Mouse (Mus musculus) embryonic stem cell, embryonic (primary cell): ENCODE measurements at regions not wholly inside any gene's neighbourhood (a gene's known extent, or its start where the extent isn't known, plus 50 kb on each side); places are given as distances from the start of the nearest gene placed in this dataset.

Experiments
- CTCF ChIA-PET, 4 experiments: fragments of 300-600 bp in 2 of 4; fragments of 350-600 bp in 2 of 4; sonication (Branson Sonifier 250); formaldehyde crosslinking; loops; one replicate each; lab custom pipeline; 2022; ENCODE audit warnings: inconsistent platforms in 2 of 4; lab: Charles Lee
- POLR2A ChIA-PET, 4 experiments: fragments of 300-600 bp in 2 of 4; fragments of 350-600 bp in 2 of 4; sonication (Branson Sonifier 250); formaldehyde crosslinking; loops; one replicate each; lab custom pipeline; 2022; ENCODE audit warnings: antibody characterized with exemption in 4 of 4, inconsistent platforms in 1 of 4; lab: Charles Lee

DNA sequence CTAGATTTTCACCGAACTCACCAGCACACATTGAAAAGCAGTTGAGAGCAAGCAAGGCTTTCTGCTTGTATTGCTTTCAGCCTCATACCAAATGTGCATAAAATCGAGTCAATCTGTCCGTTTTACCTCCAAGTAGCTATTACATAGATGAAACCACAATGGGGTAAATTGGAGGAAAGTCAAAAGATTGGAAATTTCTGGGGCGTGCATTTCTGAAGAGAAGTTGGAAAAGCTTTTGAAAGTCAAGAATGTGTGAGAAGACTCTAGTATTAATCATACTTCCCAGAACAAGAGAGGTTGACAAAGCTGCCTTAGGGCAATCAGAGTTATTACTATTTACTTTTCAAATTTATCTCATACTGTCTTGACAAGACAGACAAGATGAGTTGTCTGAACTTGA, 501.2 kb downstream of the Adgrl2 start:
- ChIA-PET POLR2A (no interaction called here), CTCF (no interaction called here)

- ChIA-PET POLR2A (no interaction called here), CTCF (interaction anchor here in 1 of 4 experiments (0.6 kb wide), 1 partner anchor 154 kb away, joined by 3 read pairs; no protein-coding TSS in a partner anchor)
Observed at GRCm38 (mm10) chr3:148487949-148488348, 502.4 kb downstream of the Adgrl2 start.

GRCm38 (mm10) chr3:148475862-148476261, 514.5 kb downstream of the Adgrl2 start:
- ChIA-PET CTCF (no interaction called here), POLR2A (no interaction called here)

GRCm38 (mm10) chr3:148472943-148473444, 517.4 kb downstream of the Adgrl2 start:
- POLR2A ChIA-PET: interaction anchor here in 1 of 4 experiments (0.7 kb wide), 1 partner anchor 80 kb away, joined by 3 read pairs; no protein-coding TSS in a partner anchor
- CTCF ChIA-PET: no interaction called here

DNA sequence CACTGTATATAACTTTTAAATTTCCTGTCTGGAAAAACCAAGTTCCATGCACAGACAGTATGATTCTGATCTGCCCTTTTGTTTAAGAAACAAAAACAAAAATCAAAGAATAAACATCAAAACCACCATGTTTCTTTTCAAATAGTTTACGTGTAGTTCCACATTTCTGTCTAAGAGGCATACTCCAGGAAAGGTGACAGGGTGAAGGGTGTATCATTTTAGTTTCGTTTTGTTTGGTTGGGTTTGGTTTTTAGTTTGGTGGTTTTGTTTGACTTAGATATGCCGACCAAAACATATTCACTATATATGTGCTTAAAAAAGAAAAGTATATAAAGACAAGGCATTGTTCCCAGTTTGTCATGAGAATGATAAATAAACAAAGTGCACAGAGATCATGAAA, 524.9 kb downstream of the Adgrl2 start:
- ChIA-PET CTCF (no interaction called here), POLR2A (no interaction called here)

DNA sequence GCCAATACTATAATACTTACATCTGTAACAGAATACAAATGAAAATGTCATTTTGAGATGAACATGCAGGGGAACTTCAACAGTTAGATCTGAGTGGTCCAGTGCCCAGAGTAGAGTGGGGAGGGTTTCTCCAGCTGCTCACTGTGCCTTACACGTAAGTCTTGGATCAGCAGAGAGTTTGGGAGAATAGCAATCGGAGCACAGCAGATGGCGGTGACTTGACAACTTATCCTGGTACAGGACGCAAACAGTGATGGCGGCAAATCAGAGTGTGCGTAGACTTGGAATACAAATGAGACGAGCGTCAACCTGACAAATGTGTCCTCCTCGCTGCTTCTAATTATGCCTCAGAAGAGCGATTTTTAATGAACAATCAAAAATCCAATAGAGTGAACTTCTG, 527.6 kb downstream of the Adgrl2 start:
- POLR2A ChIA-PET: no interaction called here
- CTCF ChIA-PET: no interaction called here

DNA sequence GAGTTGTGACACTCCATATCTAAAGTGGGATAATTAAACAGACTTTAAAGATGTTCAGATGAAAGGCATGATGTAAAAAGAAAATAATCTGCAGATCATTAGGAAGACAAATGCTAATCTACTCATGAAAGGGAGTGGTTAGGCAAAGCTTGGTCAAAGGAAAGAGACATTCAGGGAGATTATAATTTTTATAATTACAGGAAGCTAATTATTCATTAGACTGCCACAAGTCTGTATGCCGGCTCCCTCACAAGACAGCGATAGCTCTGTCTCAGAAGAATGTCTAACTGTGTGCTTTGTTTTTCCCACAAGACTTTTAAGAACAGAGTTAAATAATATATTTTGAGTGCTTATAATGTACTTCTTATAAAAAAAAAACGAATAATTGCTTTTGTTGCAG, 541.5 kb downstream of the Adgrl2 start:
- POLR2A ChIA-PET: no interaction called here
- CTCF ChIA-PET: no interaction called here

DNA sequence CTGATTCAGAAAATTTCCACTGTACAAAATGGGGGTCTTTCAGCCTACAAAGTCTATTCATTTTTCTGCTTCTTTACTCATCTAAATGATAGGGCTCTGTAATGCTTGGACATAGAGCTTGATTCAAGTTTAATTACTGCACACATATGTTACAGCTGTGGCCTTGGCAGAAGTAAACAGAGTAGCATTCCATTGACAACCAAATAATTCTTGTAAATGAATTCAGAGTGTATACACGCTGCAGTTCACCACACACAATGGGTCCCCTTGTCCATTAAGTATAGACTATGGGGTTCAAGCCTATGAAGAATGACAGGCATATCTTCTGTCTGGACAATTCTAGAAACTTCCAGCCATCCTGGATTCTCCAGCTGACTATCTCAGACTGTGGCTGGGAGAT, 541.9 kb downstream of the Adgrl2 start:
- POLR2A ChIA-PET: no interaction called here
- CTCF ChIA-PET: no interaction called here

GRCm38 (mm10) chr3:148446845-148447244, 543.5 kb downstream of the Adgrl2 start:
- ChIA-PET POLR2A (no interaction called here), CTCF (no interaction called here)

DNA sequence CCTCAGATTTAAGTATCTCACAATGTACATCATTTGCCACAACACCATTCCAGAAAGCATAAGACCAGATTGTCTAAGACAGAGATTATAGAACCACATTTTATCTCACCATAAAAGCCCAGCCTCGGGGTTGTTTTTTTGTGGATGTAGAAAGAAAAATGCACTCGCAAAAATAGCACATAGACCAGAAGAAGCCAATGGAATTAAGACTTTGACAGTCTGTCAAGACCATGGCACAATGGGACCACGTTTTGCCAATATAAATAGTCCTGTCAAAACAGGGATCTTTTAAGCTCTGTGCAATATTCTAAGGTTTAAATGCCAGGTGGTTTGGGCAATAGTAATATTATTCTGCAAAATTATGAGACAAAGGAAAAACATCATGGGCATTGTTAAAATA, 547.3 kb downstream of the Adgrl2 start:
- ChIA-PET CTCF (no interaction called here), POLR2A (interaction anchor here in 1 of 4 experiments (0.7 kb wide), 1 partner anchor 217 kb away, joined by 3 read pairs; no protein-coding TSS in a partner anchor)

- CTCF ChIA-PET: no interaction called here
- POLR2A ChIA-PET: interaction anchor here in 1 of 4 experiments (0.5 kb wide), 1 partner anchor 91 kb away, joined by 3 read pairs; no protein-coding TSS in a partner anchor
Observed at GRCm38 (mm10) chr3:148434033-148434432, 556.3 kb downstream of the Adgrl2 start.

DNA sequence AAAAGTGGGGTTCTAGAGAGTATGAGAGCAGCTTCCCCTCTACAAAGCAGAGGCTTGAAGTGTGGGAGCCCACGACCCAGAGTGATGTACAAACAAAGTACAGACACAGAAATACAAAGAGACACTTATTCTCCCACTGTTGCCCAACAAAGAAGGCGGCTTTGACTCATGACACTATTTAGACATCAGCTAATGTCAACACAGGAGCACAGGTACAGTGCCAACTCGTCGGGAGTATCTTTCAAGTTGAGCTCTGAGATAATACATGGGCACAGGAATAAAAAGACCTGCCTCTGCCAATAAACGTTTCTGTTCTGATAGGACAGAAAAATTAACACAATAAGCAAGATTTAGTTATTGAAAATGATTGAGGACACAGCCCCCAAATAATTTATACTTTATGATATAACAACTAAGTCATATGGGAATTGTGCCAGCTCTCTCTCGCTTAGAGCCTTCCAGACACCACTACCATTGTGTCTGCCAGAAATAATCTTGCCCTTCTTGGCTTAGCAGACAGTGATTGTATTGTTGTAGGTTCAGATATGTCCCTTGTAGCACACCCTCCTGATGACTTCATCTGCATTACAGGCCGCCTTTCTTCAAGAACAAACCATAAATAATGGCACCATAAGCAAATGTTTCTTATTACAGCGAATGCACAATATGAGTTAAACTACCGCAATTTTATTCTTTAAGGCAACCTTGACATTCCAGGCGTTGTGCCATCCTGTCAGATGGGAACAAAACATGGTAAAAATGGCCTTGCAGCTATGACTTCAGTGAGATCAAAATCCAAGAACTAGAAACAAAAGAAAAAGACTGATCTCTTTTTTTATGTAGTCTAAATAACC, 561.1 kb downstream of the Adgrl2 start:
- ChIA-PET POLR2A (no interaction called here), CTCF (no interaction called here)

GRCm38 (mm10) chr3:148424089-148424488, 566.3 kb downstream of the Adgrl2 start:
- CTCF ChIA-PET: no interaction called here
- POLR2A ChIA-PET: no interaction called here

- CTCF ChIA-PET: no interaction called here
- POLR2A ChIA-PET: no interaction called here
Observed at GRCm38 (mm10) chr3:148423383-148423782, 567.0 kb downstream of the Adgrl2 start.

DNA sequence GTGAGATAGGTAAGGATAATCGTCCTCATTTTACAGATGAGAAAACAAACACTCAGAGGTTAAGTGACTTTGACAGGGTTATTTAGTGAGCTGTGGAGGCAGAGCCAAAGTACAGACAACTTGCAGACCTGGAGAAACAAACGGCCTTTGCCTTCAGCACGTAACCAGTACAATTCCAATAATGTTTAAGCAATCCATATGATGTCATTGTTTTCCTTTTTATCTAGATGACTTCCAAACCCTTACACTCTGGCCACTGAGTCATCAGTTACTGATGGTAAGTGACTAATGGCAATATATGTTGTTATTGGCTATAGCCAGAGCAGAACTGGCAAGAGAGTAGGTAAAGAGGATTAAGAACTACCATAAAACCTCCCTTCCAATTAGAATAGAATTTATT, 567.6 kb downstream of the Adgrl2 start:
- CTCF ChIA-PET: no interaction called here
- POLR2A ChIA-PET: interaction anchor here in 1 of 4 experiments (0.6 kb wide), 1 partner anchor 459 kb away, joined by 5 read pairs; no protein-coding TSS in a partner anchor

DNA sequence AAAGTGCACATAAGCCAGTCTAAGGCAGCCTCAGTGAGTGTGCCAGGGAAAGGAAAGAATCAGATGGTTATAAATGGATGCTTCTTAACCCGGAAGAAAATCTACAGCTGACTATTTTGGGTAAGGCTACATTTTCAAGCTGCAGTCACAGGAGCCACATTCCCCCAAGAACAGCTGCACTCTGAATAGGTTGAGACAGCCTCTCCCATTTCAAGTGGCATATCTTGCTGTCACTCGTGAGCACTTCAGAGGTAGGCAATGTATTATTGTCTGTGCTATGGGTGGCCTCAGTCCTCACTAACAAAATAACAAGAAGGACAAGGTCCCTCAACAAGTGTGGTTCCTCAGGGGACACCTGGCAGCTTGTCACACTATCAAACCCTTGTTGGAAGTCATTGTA, 568.1 kb downstream of the Adgrl2 start:
- ChIA-PET CTCF (no interaction called here), POLR2A (interaction anchor here in 1 of 4 experiments (0.6 kb wide), 1 partner anchor 458 kb away, joined by 5 read pairs; no protein-coding TSS in a partner anchor)

GRCm38 (mm10) chr3:148420303-148420702, 570.1 kb downstream of the Adgrl2 start:
- POLR2A ChIA-PET: interaction anchor here in 1 of 4 experiments (0.6 kb wide), 1 partner anchor 1898 kb away, joined by 3 read pairs; no protein-coding TSS in a partner anchor
- CTCF ChIA-PET: no interaction called here

DNA sequence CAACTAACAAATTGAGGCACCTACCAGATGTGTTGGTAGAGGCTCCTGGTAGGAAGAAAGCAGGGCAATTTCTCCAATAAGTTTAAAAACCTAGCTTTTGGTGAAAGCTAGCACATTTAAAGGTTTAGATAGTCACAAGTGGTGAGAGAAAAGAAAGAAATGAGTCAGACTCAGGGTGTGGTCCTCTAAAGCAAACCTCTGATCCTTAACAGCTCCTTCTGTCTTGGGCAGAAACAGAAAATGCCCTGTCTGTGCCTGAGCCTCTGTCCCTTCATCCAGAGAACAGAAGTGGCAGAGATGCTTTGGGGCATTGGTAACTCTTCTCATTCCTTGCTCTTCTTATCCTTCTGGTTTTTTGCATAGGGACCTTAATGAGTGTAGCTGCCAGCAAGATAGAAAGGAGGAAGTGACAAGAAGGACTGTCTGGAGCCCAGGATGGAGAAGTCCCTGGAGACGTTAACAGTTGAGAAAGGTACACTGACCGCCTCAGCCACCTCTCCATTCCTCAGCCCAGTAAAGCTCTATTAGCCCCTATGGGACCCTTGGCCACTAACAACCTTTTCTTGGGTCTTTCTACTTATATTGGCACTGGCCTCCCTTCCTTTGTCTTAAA, 570.8 kb downstream of the Adgrl2 start:
- ChIA-PET CTCF (interaction anchor here in 1 of 4 experiments (0.7 kb wide), 1 partner anchor 1374 kb away, joined by 4 read pairs; no protein-coding TSS in a partner anchor), POLR2A (no interaction called here)

GRCm38 (mm10) chr3:148418067-148418466, 572.3 kb downstream of the Adgrl2 start:
- ChIA-PET POLR2A (interaction anchor here in 1 of 4 experiments (0.7 kb wide), 1 partner anchor 74 kb away, joined by 4 read pairs; no protein-coding TSS in a partner anchor), CTCF (no interaction called here)

DNA sequence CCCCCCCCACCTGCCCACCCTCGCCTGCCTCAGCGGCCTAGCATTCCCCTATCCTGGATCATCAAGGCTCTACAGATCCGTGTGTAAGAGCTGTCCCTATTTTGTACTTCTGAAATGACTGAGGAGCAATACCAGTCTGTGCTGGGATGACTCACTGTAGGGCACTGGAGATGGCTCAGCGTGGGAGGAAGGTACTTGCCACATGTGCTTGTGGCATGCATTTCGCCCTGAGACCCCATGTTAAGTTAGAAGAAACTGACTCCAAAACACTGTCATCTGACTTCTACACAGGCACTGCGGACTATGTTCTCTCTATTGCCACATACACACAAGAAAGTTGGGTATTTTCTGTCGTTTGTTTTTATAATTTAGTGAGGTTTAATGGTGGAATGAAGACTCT, 574.9 kb downstream of the Adgrl2 start:
- POLR2A ChIA-PET: no interaction called here
- CTCF ChIA-PET: no interaction called here
